Mouse (Mus musculus): ENCODE data around the gene Panx1. TPM values are rescaled to one million over a fixed set of nuclear protein-coding genes. Genes with fewer than 3 reads are reported as not detected.

Panx1 gene
- polyA plus RNA-seq, 1 experiment from 2014 or later: 68.8 TPM

DNA sequence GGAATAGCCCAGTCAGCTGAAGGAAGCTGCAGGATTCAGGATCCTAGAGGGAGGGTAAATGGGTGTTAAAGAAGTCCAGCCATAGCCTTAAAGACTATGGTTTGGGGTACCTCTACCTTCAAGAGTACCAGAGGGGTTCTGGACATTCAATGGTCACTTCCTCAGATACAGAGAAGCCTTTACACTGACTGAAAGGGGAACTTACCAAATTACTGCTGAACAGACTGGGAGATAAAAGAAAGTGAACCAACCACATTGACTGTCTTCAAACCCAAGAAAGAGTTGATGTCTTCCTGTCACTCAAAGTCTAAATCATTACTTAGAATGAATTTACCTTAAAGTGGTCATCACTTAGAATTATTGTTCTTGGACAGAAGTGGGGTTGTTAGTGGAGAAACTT lies 62.6 kb downstream of the Panx1 start:
- Histone ChIP-seq H3K4me3 (no peak overlapping the region), H3K4me1 (no peaks in the 10 kb centered on the region), H3K27me3 (ENCODE audit: low read depth, poor library complexity, severe bottlenecking) (no peaks in the 10 kb centered on the region), H3K27ac (no peak overlapping the region), H3K9me3 (replicated peaks) (no peaks in the 10 kb centered on the region), H3K36me3 (no peaks in the 10 kb centered on the region)
- no peak for DNase-seq (ENCODE audit: low spot score)

- no peak overlapping the region for H3K4me3 ChIP-seq
- H3K4me1 ChIP-seq: no peaks in the 10 kb centered on the region
- H3K9me3 ChIP-seq (replicated peaks): no peaks in the 10 kb centered on the region
- no peaks in the 10 kb centered on the region for H3K27me3 ChIP-seq (ENCODE audit: low read depth, poor library complexity, severe bottlenecking)
- no peak overlapping the region for H3K27ac ChIP-seq
- DNase-seq (ENCODE audit: low spot score): no peak
- no peaks in the 10 kb centered on the region for H3K36me3 ChIP-seq
- WGBS: 86% methylated on average over 4 of the region's 4 CpGs
Measured at GRCm38 (mm10) chr9:14981539-14982155, 63.6 kb downstream of the Panx1 start.

- H3K27me3 ChIP-seq (ENCODE audit: low read depth, poor library complexity, severe bottlenecking): no peaks in the 10 kb centered on the region
- no peaks in the 10 kb centered on the region for H3K36me3 ChIP-seq
- no peak overlapping the region for H3K27ac ChIP-seq
- H3K9me3 ChIP-seq (replicated peaks): no peaks in the 10 kb centered on the region
- H3K4me3 ChIP-seq: no peak overlapping the region
- H3K4me1 ChIP-seq: no peaks in the 10 kb centered on the region
- DNase-seq (ENCODE audit: low spot score): no peak
- WGBS: 91% methylated on average over 6 of the region's 6 CpGs
Measured at GRCm38 (mm10) chr9:14974251-14975232, 70.7 kb downstream of the Panx1 start.

DNA sequence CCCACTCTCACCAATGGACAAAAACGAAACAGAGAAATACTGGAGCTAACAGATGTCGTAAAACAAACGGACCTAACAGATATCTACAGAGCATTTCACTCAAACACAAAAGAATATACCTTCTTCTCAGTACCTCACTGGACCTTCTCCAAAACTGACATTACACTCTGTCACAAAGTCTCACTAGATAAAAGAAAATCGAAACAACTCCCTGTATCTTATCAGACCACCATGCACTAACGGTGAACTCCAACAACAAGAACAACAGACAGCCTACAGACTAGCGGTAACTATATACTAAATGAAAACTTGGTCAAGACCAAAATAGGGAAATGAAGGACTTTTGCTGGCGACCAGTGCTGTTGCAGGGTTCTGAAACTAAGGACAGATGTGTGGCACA lies 71.5 kb downstream of the Panx1 start:
- Histone ChIP-seq H3K27me3 (ENCODE audit: low read depth, poor library complexity, severe bottlenecking) (no peaks in the 10 kb centered on the region), H3K4me3 (no peak overlapping the region), H3K9me3 (replicated peaks) (no peaks in the 10 kb centered on the region), H3K4me1 (no peaks in the 10 kb centered on the region), H3K27ac (no peak overlapping the region), H3K36me3 (no peaks in the 10 kb centered on the region)
- DNase-seq (ENCODE audit: low spot score): no peak
- WGBS: 92% methylated on average over 7 of the region's 7 CpGs

DNA sequence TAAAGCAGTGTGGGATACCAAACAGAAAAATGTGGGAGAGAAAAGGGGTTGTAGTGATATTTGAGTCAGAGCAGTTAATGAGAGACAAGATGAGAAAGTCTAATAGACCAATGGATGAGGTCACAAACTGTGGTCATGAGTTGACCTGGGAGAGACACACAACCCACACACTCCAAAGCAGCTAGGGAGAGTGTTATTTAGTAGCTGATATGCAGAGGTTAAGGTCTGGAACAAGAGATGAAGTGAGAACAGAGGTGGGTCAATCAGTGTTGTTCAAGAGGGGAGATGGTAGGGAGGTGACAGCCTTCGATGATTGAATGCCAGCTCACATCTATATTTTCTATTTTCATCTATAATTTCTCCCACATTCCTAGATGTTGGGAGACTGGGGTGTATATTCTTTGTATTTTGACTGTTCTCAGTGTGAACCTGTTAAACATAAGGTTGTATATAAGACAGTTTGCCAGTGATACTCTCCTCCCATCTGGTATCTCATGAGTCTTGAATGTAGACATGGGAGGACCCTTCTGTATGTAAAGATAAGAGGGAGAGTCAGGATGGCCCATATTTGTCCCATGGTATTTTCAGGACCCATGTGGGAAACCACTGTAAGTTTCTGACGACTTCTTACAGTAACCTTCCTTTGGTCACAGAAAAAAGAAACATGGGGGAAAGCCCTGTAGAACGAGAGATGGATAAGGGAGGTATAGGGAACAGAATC lies 74.3 kb downstream of the Panx1 start:
- no peaks in the 10 kb centered on the region for H3K4me1 ChIP-seq
- no peaks in the 10 kb centered on the region for H3K27me3 ChIP-seq (ENCODE audit: low read depth, poor library complexity, severe bottlenecking)
- no peaks in the 10 kb centered on the region for H3K36me3 ChIP-seq
- no peaks in the 10 kb centered on the region for H3K9me3 ChIP-seq (replicated peaks)
- H3K4me3 ChIP-seq: no peak overlapping the region
- WGBS: 83% methylated on average over 3 of the region's 3 CpGs
- no peak overlapping the region for H3K27ac ChIP-seq
- DNase-seq (ENCODE audit: low spot score): no peak

DNA sequence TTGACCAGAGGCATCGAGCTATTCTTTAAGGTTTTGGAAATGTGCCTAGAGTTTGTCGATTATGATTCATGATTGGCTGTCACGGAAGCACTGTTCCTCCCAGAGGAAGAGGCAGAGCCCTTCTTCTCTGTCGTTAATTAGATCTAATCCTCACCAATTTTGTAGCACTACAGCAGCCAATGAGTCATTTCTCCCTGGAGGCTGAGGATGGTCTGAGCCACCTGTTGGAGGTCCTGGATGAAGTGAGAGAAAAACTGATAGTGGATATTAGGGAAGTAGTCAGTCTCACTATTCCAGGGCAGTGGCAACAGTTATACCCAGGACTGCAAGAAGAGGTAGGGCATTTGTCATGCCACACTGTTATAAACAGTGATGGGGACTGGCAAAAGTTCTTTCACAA lies 75.1 kb downstream of the Panx1 start:
- WGBS: 83% methylated on average over 4 of the region's 4 CpGs
- H3K4me1 ChIP-seq: no peaks in the 10 kb centered on the region

GRCm38 (mm10) chr9:14967598-14967997 lies 77.7 kb downstream of the Panx1 start:
- Histone ChIP-seq H3K4me1 (no peaks in the 10 kb centered on the region), H3K27me3 (ENCODE audit: low read depth, poor library complexity, severe bottlenecking) (no peaks in the 10 kb centered on the region), H3K27ac (no peak overlapping the region), H3K9me3 (replicated peaks) (no peaks in the 10 kb centered on the region), H3K36me3 (no peaks in the 10 kb centered on the region), H3K4me3 (no peak overlapping the region)
- WGBS: 100% methylated on average over 1 of the region's 1 CpGs
- no peak for DNase-seq (ENCODE audit: low spot score)

More for the DNA sequence above, 75.1 kb downstream of the Panx1 start:
- no peak overlapping the region for H3K27ac ChIP-seq
- no peaks in the 10 kb centered on the region for H3K36me3 ChIP-seq
- DNase-seq (ENCODE audit: low spot score): no peak
- no peaks in the 10 kb centered on the region for H3K27me3 ChIP-seq (ENCODE audit: low read depth, poor library complexity, severe bottlenecking)
- H3K4me3 ChIP-seq: no peak overlapping the region
- H3K9me3 ChIP-seq (replicated peaks): no peaks in the 10 kb centered on the region

DNA sequence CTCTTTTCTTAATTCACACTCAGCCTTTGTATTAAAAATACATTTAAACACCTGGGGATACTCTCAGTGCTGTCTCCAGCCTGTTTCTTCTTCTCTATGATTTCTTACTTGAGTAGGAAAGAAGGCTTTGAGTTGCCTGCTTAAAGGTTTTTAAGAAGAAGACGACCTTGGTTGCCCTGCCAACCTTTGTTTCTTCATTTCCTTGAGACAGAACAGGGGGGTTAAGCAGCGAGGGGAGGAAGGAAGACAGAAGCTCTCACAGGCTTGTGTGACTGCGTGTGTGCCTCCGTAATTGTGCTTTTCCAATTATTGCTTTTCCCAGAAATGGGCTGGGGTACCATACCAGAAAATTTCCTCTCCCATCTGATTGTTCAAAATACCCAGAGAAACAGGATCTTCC lies 78.5 kb downstream of the Panx1 start:
- H3K9me3 ChIP-seq (replicated peaks): no peaks in the 10 kb centered on the region
- no peak overlapping the region for H3K27ac ChIP-seq
- 71% methylated on average over 4 of the region's 4 CpGs for WGBS
- no peaks in the 10 kb centered on the region for H3K36me3 ChIP-seq
- no peaks in the 10 kb centered on the region for H3K4me1 ChIP-seq
- no peaks in the 10 kb centered on the region for H3K27me3 ChIP-seq (ENCODE audit: low read depth, poor library complexity, severe bottlenecking)
- DNase-seq (ENCODE audit: low spot score): no peak
- no peak overlapping the region for H3K4me3 ChIP-seq

DNA sequence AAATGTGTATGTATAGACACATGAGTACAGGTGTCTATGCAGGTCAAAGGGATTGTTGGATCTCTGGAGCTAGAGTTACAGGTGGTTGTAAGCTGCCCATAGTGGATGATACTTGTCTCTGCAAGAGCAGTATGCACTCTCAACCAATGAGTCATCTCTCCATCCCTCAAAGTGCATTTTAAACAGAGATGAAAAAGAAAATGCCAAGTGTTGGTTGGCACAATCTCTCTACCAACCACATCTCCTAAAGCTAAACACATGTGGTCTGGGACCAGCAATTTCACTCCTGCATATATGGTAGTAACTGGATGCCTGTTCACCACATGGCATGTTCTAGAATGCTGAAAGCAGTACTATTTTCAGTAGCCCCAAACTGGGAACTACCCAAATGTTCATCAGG lies 79.9 kb downstream of the Panx1 start:
- Histone ChIP-seq H3K9me3 (replicated peaks) (no peaks in the 10 kb centered on the region), H3K27ac (no peak overlapping the region), H3K4me1 (no peaks in the 10 kb centered on the region), H3K36me3 (no peaks in the 10 kb centered on the region), H3K27me3 (ENCODE audit: low read depth, poor library complexity, severe bottlenecking) (no peaks in the 10 kb centered on the region), H3K4me3 (no peak overlapping the region)
- DNase-seq (ENCODE audit: low spot score): no peak

DNA sequence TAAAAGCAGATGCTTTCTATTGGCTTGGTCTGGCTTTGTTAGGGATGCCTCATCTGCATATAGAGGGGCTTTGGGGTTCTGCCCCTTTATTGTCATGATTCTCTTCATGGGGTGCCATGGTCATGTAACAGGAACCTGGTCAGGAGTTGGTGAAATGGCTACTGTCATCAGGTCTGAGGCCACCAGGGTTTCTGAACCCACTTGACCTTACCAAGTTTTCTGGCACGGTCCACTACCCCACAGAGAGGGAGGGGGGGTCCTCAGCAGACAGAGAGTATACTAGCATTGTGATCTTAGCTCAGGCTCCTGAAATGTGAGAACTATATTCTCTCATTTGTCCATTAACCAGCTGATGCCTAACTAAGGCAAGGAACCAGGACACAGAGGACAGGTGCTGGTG lies 82.5 kb downstream of the Panx1 start:
- Histone ChIP-seq H3K36me3 (no peaks in the 10 kb centered on the region), H3K9me3 (replicated peaks) (no peaks in the 10 kb centered on the region), H3K4me3 (no peak overlapping the region), H3K4me1 (no peaks in the 10 kb centered on the region), H3K27me3 (ENCODE audit: low read depth, poor library complexity, severe bottlenecking) (no peaks in the 10 kb centered on the region), H3K27ac (no peak overlapping the region)
- no peak for DNase-seq (ENCODE audit: low spot score)
- 80% methylated on average over 1 of the region's 1 CpGs for WGBS

DNA sequence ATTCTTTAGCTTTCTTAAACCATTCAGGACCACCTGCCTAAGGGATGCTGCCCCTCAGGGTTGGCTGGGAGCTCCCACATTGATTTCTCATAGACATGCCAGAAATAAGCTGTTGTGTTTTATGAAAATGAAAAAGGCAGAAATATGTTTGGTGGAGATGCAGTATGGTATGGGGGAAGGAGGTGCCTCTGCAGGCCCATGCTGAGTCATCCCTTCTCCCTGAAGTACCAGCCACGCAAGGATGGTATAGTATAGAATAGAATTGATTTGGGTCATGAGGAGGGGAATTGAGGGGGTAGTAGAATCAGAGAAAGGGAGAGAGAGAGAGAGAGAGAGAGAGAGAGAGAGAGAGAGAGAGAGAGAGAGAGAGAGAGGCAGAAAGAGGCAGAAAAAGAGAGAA lies 90.6 kb downstream of the Panx1 start:
- H3K4me3 ChIP-seq: no peak overlapping the region
- H3K27ac ChIP-seq: no peak overlapping the region
- H3K27me3 ChIP-seq (ENCODE audit: low read depth, poor library complexity, severe bottlenecking): no peaks in the 10 kb centered on the region
- no peaks in the 10 kb centered on the region for H3K4me1 ChIP-seq
- H3K36me3 ChIP-seq: no peaks in the 10 kb centered on the region
- WGBS: 79% methylated on average over 1 of the region's 1 CpGs
- H3K9me3 ChIP-seq (replicated peaks): no peaks in the 10 kb centered on the region
- no peak for DNase-seq (ENCODE audit: low spot score)
